Mouse (Mus musculus) MEL (cell line): ENCODE data around the gene Lrriq4.

Experiments
- CTCF ChIP-seq, 3 experiments: IDR thresholded peaks in 2 of 3; conservative IDR thresholded peaks in 1 of 3; 2 replicates each; pipeline ENCODE4 v1.5.1; 2011 to 2012; ENCODE audit warnings: low read length in 3 of 3, low read depth in 2 of 3, mild to moderate bottlenecking in 2 of 3, improper control_type of control experiment in 1 of 3, inconsistent platforms in 1 of 3, mixed read lengths in 1 of 3, moderate library complexity in 1 of 3; ENCODE audit not compliant: control insufficient read depth in 1 of 3, insufficient read depth in 1 of 3, poor library complexity in 1 of 3, severe bottlenecking in 1 of 3
- GATA1 ChIP-seq: IDR thresholded peaks from 2 replicates; pipeline ENCODE4 v1.6.1; 2011; ENCODE audit warnings: low read depth, low read length, improper control_type of control experiment
- HCFC1 ChIP-seq: IDR thresholded peaks from 2 replicates; pipeline ENCODE4 v1.6.1; 2012; ENCODE audit warnings: low read depth, mild to moderate bottlenecking, inconsistent platforms, low read length, improper control_type of control experiment, moderate library complexity
- MAFK ChIP-seq: IDR thresholded peaks from 2 replicates; pipeline ENCODE4 v1.6.1; 2011; ENCODE audit warnings: low read depth, mild to moderate bottlenecking, low read length, improper control_type of control experiment, borderline replicate concordance
- NRF1 ChIP-seq: IDR thresholded peaks from 2 replicates; pipeline ENCODE4 v1.6.1; 2014; ENCODE audit warnings: low read depth, mild to moderate bottlenecking, inconsistent platforms, low read length, improper control_type of control experiment, moderate library complexity; ENCODE audit not compliant: poor library complexity, insufficient read depth, severe bottlenecking
- POLR2A ChIP-seq, 2 experiments: IDR thresholded peaks; 2 replicates each; pipeline ENCODE4 v1.6.1; 2011 to 2012; ENCODE audit warnings: low read length in 2 of 2, mild to moderate bottlenecking in 2 of 2, control low read depth in 1 of 2, improper control_type of control experiment in 1 of 2, low read depth in 1 of 2, moderate library complexity in 1 of 2; ENCODE audit not compliant: control insufficient read depth in 1 of 2, insufficient read depth in 1 of 2, poor library complexity in 1 of 2
- ZC3H11A ChIP-seq: IDR thresholded peaks from 2 replicates; pipeline ENCODE4 v1.6.1; 2012; ENCODE audit warnings: low read depth, mild to moderate bottlenecking, inconsistent platforms, low read length, improper control_type of control experiment
- ZKSCAN1 ChIP-seq: IDR thresholded peaks from 2 replicates; pipeline ENCODE4 v1.6.1; 2012; ENCODE audit warnings: low read depth, mild to moderate bottlenecking, inconsistent platforms, low read length, improper control_type of control experiment, moderate library complexity
- ZMIZ1 ChIP-seq: IDR thresholded peaks from 2 replicates; pipeline ENCODE4 v1.6.1; 2012; ENCODE audit warnings: low read depth, mild to moderate bottlenecking, inconsistent platforms, low read length, improper control_type of control experiment, moderate library complexity

DNA sequence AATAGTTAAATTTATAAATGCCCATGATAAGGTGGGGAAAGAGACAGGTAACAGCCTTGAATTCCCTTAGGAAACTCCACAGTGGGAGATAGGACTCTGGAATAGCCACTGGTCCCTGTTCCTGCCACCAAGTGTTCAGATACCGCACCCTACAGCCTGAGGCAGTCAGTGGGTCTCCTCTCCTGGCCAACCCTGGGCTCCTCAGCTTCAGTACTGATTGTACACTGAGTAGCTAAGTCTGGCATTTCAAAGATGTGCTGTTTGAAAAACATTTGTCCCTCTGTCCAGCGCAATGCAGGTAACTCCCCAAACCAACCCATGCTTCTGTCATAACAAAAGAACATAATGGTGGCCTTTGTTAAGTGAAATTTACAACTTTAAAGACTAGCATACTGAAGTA lies 51.4 kb downstream of the Lrriq4 start:
- TF ChIP-seq MAFK, result no peak
- TF ChIP-seq ZMIZ1, result no peak
- no peak for TF ChIP-seq CTCF (IDR thresholded peaks at IDR 0.05 in 2 of 3, conservative IDR thresholded peaks at IDR 0.05 in 1 of 3; ENCODE audit: control insufficient read depth in 1 of 3, insufficient read depth in 1 of 3, low read depth in 2 of 3, low read length in 3 of 3, poor library complexity in 1 of 3, severe bottlenecking in 1 of 3)
- TF ChIP-seq NRF1, result no peak
- no peak for TF ChIP-seq GATA1
- no peak for TF ChIP-seq ZKSCAN1
- TF ChIP-seq ZC3H11A, result no peak
- no peak for TF ChIP-seq HCFC1
- no peak for TF ChIP-seq POLR2A (IDR thresholded peaks at IDR 0.05; ENCODE audit: control insufficient read depth in 1 of 2, insufficient read depth in 1 of 2, low read depth in 1 of 2, low read length in 2 of 2, poor library complexity in 1 of 2)
